Mouse (Mus musculus): ENCODE data around the gene Zfp820. TPM values are rescaled to one million over a fixed set of nuclear protein-coding genes. Genes with fewer than 3 reads are reported as not detected.
"Not testable (repeated sequence)": the region's sequence is repeated elsewhere in the genome, so short reads cannot be mapped to it uniquely, and the experiment has no call there.

Zfp820 gene
- total RNA-seq (2022), result under 1 TPM; 0.43 to 0.80 (median 0.58) TPM

DNA sequence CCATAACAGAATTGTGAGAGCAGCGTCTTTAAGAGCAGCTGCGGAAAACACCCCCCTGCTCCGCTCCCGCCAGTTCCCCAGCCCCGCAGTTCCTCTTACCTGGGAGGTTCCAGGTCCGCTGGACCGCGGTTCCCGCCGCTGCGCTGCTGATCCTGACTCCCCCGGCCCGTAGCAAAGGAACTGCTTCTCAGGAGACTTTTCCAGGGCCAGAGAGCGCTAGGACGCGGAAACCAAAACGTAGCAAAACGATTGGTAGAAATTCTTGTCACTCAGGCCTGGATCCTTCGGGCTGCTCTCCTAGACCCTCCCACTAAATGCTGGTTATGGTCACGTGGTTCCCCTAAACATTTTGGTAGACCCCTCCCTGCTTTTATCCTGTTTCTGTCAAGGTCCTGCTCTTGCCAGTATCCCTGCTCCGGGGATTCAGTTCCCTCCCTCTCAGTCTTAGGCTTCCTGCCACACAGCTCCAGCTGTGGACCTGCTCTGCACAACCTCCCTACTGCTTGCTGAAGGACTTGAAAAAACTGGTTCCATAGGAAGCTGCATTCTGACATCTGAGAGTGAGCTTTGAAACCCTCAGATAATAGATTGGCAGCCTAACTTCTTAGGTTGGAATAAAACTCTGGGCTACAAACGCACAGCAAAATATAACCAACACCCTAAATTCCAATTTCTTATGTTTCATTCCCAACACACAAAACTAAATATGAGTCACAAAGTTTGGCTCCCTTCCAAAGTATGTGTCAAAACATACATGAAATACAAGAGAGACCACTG is at the start of gene Zfp820:
Gene Zfp820 (minus strand): TSS at position 228 of the 777 bp plus-strand sequence.
- peak; percentile 5 to 6 for DNase-seq (ENCODE audit: low spot score in 2 of 2)

DNA sequence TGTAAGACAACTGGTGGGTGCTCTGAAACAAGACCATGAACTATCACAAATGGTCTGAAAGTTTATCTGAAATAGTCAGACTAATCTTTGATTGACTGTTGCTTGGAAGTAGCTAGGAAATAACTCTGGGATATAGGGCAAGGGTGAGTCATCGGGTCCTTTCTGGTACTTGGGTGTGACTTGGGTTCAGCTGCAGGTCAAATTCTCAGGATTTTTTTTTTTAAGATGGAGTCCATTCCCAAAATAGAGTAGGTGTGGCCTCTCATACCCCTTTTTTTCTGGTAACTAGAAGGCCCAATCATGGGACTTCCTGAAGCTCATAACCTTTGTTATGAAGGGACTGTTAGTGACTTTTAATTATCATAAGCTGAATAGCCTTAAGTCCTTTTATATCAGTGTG is 25.7 kb upstream of the Zfp820 start:
- no peak for DNase-seq (ENCODE audit: low spot score in 2 of 2)

DNA sequence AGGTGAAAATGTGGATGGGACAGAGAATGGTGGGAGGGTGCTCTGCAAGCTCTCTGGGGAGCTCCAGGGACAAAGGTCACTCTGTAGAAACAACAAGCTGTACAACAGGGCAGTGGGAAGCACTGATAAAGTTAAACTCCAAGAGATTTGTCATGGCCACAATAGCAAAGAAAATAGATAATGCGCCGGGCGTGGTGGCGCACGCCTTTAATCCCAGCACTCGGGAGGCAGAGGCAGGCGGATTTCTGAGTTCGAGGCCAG is 680 bp upstream of the Zfp820 start:
- not testable (repeated sequence) for DNase-seq (ENCODE audit: low spot score in 2 of 2)

DNA sequence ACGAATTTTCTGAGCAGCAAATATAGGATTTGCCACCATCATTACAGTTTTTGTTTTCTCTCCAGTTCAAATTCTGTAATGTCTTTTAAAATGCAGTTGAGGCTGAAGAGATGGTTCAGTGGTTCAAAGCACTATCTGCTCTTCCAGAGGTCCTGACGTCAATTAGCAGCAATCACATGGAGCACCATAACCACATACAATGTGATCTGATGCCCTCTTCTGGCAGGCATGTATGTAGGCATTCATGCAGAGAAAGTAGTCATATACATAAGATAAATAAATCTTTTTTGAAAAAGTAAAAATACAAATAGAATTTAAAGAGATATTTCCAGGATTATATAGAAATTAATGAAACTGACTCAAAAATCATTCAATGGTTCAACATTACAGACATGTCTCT is 7.1 kb downstream of the Zfp820 start:
- no peak for DNase-seq (ENCODE audit: low spot score in 2 of 2)

DNA sequence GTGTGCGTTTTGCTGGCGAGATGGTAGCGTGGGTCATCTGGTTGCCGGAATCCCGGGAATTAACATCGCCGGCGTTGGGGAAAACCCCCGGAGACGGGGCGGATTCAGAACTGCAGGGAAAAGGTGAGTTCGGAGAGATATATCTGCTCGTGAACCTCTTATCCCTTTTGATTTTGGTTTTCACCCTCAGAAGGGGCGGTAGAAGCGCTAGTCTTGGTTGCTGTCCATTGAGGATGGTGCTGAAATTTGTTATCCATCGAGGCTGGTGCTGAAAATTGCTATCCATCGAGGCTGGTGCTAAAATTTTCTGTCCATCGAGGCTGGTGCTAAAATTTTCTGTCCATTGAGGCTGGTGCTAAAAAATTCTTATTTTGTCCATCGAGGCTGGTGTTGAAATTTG is 44.2 kb downstream of the Zfp820 start:
- DNase-seq (ENCODE audit: low spot score in 2 of 2), result not testable (repeated sequence)

DNA sequence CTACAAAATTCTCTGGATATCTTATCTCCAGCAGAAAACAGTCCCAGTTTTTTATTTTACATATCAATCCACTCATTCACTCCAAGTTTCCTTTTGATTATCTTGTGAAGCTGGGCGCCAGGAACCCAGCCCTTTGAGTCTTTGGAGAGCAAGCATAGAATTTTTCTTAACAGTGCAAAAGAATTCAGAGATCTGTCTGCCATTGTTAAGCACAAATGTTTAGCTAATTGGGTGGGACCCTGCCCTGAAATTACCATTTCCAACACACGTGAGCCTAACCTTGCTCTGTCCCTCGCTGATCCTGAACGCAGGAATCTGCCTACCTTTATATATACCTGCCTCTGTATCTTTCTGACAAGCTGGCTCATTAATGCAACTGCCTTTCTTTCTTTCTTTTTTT is 53.3 kb downstream of the Zfp820 start:
- DNase-seq (ENCODE audit: low spot score in 2 of 2), result no peak

DNA sequence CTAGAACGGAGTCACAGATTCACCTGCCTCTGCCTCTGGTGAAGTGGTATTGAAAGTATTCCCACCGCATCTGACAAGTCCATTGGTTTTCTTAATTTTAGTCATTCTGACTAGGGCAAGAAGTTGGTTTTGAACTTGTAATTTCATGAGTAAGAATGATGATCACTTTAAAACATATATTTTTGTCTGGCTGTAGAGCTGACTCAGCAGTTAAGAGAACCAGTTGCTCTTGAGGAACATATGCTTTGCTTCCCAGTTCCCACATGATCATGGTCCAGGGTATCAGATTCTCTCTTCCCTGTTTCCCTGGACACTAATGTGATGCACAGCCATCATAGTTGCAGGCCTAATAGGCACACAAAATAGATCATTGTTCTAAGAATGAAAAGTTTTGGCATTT is 75.2 kb downstream of the Zfp820 start:
- no peak for DNase-seq (ENCODE audit: low spot score in 2 of 2)

Other genes starting within 250 kb of the Zfp820 start
- 10 to 100 TPM in 3 of 4 experiments, 1 to 10 TPM in 1; 8.5 to 14.7 (median 13.2) TPM for gene Zfp983, start 195.1 kb downstream of the Zfp820 start, total RNA-seq (2022)
- 1 to 10 TPM; 4.9 to 9.6 (median 7.9) TPM for gene Gm10226, start 153.9 kb downstream of the Zfp820 start, total RNA-seq (2022)
- gene Zfp760, start 138.0 kb downstream of the Zfp820 start, total RNA-seq (2022), result 1 to 10 TPM; 6.2 to 7.0 (median 6.3) TPM
- gene Zfp229, start 115.0 kb downstream of the Zfp820 start, total RNA-seq (2022), result 1 to 10 TPM; 4.3 to 5.0 (median 4.8) TPM
- 1 to 10 TPM; 4.0 to 5.0 (median 4.6) TPM for gene Zfp995, start 64.2 kb upstream of the Zfp820 start, total RNA-seq (2022)
- gene Zfp942, start 116.7 kb upstream of the Zfp820 start, total RNA-seq (2022), result 10 to 100 TPM; 12.4 to 17.0 (median 15.7) TPM
- gene Zfp943, start 116.8 kb upstream of the Zfp820 start, total RNA-seq (2022), result 10 to 100 TPM; 15.5 to 21.1 (median 18.5) TPM